Mouse (Mus musculus) stomach, postnatal 0 days (tissue): ENCODE measurements at regions not wholly inside any gene's neighbourhood (a gene's known extent, or its start where the extent isn't known, plus 50 kb on each side); places are given as distances from the start of the nearest gene placed in this dataset.

Experiments
- ATAC-seq: fragments of 200-750 bp; cut with Nextera tagmentation; 2 replicates; pipeline ENCODE4 v1.8.0; 2017; ENCODE audit not compliant: low FRiP score, low TSS enrichment
- DNase-seq: peaks from one replicate; pipeline ENCODE4 v3.0.0-alpha.2; 2016; ENCODE audit warnings: low spot score
- H3K27ac ChIP-seq: fragments of 300-500 bp; sonication (generic); replicated peaks from 2 replicates; pipeline ENCODE4 v1.5.1; 2014; ENCODE audit warnings: mild to moderate bottlenecking, control low read depth
- H3K27me3 ChIP-seq: fragments of 300-500 bp; sonication (generic); 2 replicates; pipeline ENCODE4 v1.6.1; 2014; ENCODE audit warnings: low read length; ENCODE audit not compliant: control insufficient read depth, insufficient read depth
- H3K36me3 ChIP-seq: fragments of 300-500 bp; sonication (generic); 2 replicates; pipeline ENCODE4 v1.6.1; 2014; ENCODE audit warnings: low read length, mixed read lengths; ENCODE audit not compliant: control insufficient read depth, insufficient read depth
- H3K4me1 ChIP-seq: fragments of 300-500 bp; sonication (generic); replicated peaks from 2 replicates; pipeline ENCODE4 v1.6.1; 2014; ENCODE audit warnings: antibody characterized with exemption; ENCODE audit not compliant: control insufficient read depth, insufficient read depth
- H3K4me2 ChIP-seq: fragments of 300-500 bp; sonication (generic); replicated peaks from 2 replicates; pipeline ENCODE4 v1.6.1; 2014; ENCODE audit warnings: low read depth, mild to moderate bottlenecking, control low read depth, moderate library complexity
- H3K4me3 ChIP-seq: fragments of 300-500 bp; sonication (generic); 2 replicates; pipeline ENCODE4 v1.5.1; 2014; ENCODE audit warnings: low read depth, low read length, control low read depth
- H3K9ac ChIP-seq: fragments of 300-500 bp; sonication (generic); 2 replicates; pipeline ENCODE4 v1.6.1; 2014; ENCODE audit warnings: mild to moderate bottlenecking, low read length, control low read depth, mixed read lengths
- H3K9me3 ChIP-seq: fragments of 300-500 bp; sonication (generic); 2 replicates; pipeline ENCODE4 v1.6.1; 2016; ENCODE audit warnings: low read length; ENCODE audit not compliant: control insufficient read depth
- CTCF ChIP-seq: IDR thresholded peaks from 2 replicates; pipeline ENCODE4 v1.5.1; 2016; ENCODE audit warnings: antibody characterized with exemption, low read depth, mild to moderate bottlenecking, moderate library complexity
- EP300 ChIP-seq: optimal IDR thresholded peaks from 2 replicates; pipeline ENCODE3; 2016; ENCODE audit warnings: antibody characterized with exemption
- WGBS: fragments of 180-500 bp; shearing (Covaris S2); extraction: QIAGEN DNeasy Blood & Tissue Kit; methylation state at CpG from one replicate; pipeline ENCODE4 v1.1.7; 2014; 5-methylcytosine and 5-hydroxymethylcytosine counted together

- Histone ChIP-seq H3K4me2 (no peak overlapping the region), H3K27me3 (no peaks in the 10 kb centered on the region), H3K4me1 (no peaks in the 10 kb centered on the region), H3K9ac (no peak overlapping the region), H3K27ac (no peak overlapping the region), H3K36me3 (no peaks in the 10 kb centered on the region), H3K9me3 (no peaks in the 10 kb centered on the region), H3K4me3 (no peak overlapping the region)
- WGBS = 84% methylated on average over 1 of the region's 1 CpGs
- ATAC-seq = no peak
- DNase-seq = no peak
- TF ChIP-seq EP300 (no peak), CTCF (no peak)
These were observed 3158.8 kb upstream of the Gm6569 start for GRCm38 (mm10) chr15:70675549-70675948.

DNA sequence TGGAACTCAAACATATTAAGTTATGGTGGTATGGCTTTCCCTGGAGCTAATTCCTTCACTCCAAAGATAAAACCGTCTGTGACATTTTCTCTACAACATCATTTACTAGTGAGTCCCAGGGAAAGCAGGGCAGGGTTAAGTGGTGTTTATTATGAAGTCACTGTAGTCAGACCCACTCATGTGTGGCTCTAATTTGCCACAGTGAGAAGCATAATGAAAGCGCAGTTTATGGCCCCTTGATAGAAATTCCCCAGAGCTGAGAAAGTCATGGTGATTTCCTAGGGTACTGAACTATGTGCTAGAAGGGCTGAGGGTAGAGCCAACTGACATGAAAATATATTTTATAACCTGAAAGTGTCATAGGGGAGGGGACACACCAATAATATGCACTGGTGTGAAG lies 3129.8 kb upstream of the Gm6569 start:
- Histone ChIP-seq H3K27me3 (no peaks in the 10 kb centered on the region), H3K9ac (no peak overlapping the region), H3K4me3 (no peak overlapping the region), H3K4me2 (no peak overlapping the region), H3K4me1 (no peaks in the 10 kb centered on the region), H3K36me3 (no peaks in the 10 kb centered on the region), H3K9me3 (no peaks in the 10 kb centered on the region), H3K27ac (no peak overlapping the region)
- no peak for DNase-seq
- 80% methylated on average over 2 of the region's 2 CpGs for WGBS
- ATAC-seq = no peak
- TF ChIP-seq EP300 (no peak), CTCF (no peak)

- H3K36me3 ChIP-seq = no peaks in the 10 kb centered on the region
- H3K4me1 ChIP-seq = no peaks in the 10 kb centered on the region
- no peak overlapping the region for H3K27ac ChIP-seq
- no peak overlapping the region for H3K4me3 ChIP-seq
- no peak overlapping the region for H3K4me2 ChIP-seq
- no peaks in the 10 kb centered on the region for H3K27me3 ChIP-seq
- H3K9me3 ChIP-seq = no peaks in the 10 kb centered on the region
- ATAC-seq (no peak), DNase-seq (no peak)
- no peak overlapping the region for H3K9ac ChIP-seq
- TF ChIP-seq EP300 = no peak
- TF ChIP-seq CTCF = no peak
These were observed 3120.6 kb upstream of the Gm6569 start for GRCm38 (mm10) chr15:70713736-70714135.

- Histone ChIP-seq H3K27me3 (no peaks in the 10 kb centered on the region), H3K36me3 (no peaks in the 10 kb centered on the region), H3K27ac (no peak overlapping the region), H3K9ac (no peak overlapping the region), H3K4me1 (no peaks in the 10 kb centered on the region), H3K4me2 (no peak overlapping the region), H3K4me3 (no peak overlapping the region), H3K9me3 (no peaks in the 10 kb centered on the region)
- DNase-seq (no peak), ATAC-seq (no peak)
- no peak for TF ChIP-seq EP300
- no peak for TF ChIP-seq CTCF
- WGBS = 83% methylated on average over 1 of the region's 1 CpGs
These were observed 3106.9 kb upstream of the Gm6569 start for GRCm38 (mm10) chr15:70727361-70727885.

- 96% methylated on average over 1 of the region's 1 CpGs for WGBS
- Histone ChIP-seq H3K27ac (no peak overlapping the region), H3K9me3 (no peaks in the 10 kb centered on the region), H3K27me3 (no peaks in the 10 kb centered on the region), H3K4me1 (no peaks in the 10 kb centered on the region), H3K4me3 (no peak overlapping the region), H3K9ac (no peak overlapping the region), H3K36me3 (no peaks in the 10 kb centered on the region), H3K4me2 (no peak overlapping the region)
- TF ChIP-seq CTCF (no peak), EP300 (no peak)
- no peak for ATAC-seq
- no peak for DNase-seq
These were observed 3106.4 kb upstream of the Gm6569 start for GRCm38 (mm10) chr15:70727956-70728355.

GRCm38 (mm10) chr15:70744239-70744638 lies 3090.1 kb upstream of the Gm6569 start:
- H3K4me1 ChIP-seq = no peaks in the 10 kb centered on the region
- no peaks in the 10 kb centered on the region for H3K9me3 ChIP-seq
- H3K9ac ChIP-seq = no peak overlapping the region
- H3K27ac ChIP-seq = no peak overlapping the region
- H3K36me3 ChIP-seq = no peaks in the 10 kb centered on the region
- TF ChIP-seq CTCF (no peak), EP300 (no peak)
- H3K4me3 ChIP-seq = no peak overlapping the region
- no peaks in the 10 kb centered on the region for H3K27me3 ChIP-seq
- ATAC-seq (no peak), DNase-seq (no peak)
- H3K4me2 ChIP-seq = no peak overlapping the region
